17 mouse cellular contexts compared by ENCODE assay signal in genomic region chr7:70329521-70330206, GRCm38 (mm10). TPM values are rescaled to one million over a fixed set of nuclear protein-coding genes. Genes with fewer than 3 reads are reported as not detected.
A peak's percentile ranks its signal among the peaks of the same experiment; 100 is the strongest.
DNase-seq lines count a peak whose midpoint lies in the region; ATAC-seq and TF ChIP-seq lines count a peak whose summit lies in the region.
"Had no signal": no experiment of that assay in that cellular context is flagged by ENCODE, and none has a peak within 500 bp of the region (broad histone marks: within the 10 kb centered on the region; RNA-seq: fewer than 3 reads in every experiment).

No protein-coding gene starts in this region.

- H3K36me3 ChIP-seq in forebrain, embryonic 13.5 days (ENCODE audit: poor library complexity, severe bottlenecking), result no peaks in the 10 kb centered on the region
- no peaks in the 10 kb centered on the region for H3K36me3 ChIP-seq in hindbrain, postnatal 0 days (ENCODE audit: insufficient read depth, low read length)
- H3K36me3 ChIP-seq: embryonic facial prominence, embryonic 13.5 days; heart, embryonic 12.5 days; intestine, embryonic 15.5 days; neural tube, embryonic 12.5 days had no signal

- H3K4me3 ChIP-seq in forebrain, embryonic 13.5 days, result peak overlapping the region; percentile 15
- H3K4me3 ChIP-seq in hindbrain, postnatal 0 days (ENCODE audit: low read length), result no peak overlapping the region
- H3K4me3 ChIP-seq: embryonic facial prominence, embryonic 13.5 days; intestine, embryonic 15.5 days; layer of hippocampus, adult 2 months had no signal

- intact Hi-C loops in left cerebral cortex, postnatal 4 days (cut with DNase I), result loop anchor here (5.0 to 10.0 kb wide), 4 partner anchors 155 to 1755 kb away; no protein-coding TSS in a partner anchor

- peak; percentile 65 for DNase-seq in embryo, embryonic 11 days
- no peak for DNase-seq in hindbrain, postnatal 0 days (ENCODE audit: low spot score)
- DNase-seq in retina, embryonic 14.5 days (ENCODE audit: low spot score), result peak; percentile 86
- DNase-seq in frontal cortex, postnatal 14 days (ENCODE audit: low spot score in 2 of 2), result no peak
- no peak for DNase-seq in left cerebral cortex, postnatal 4 days
- no peak for DNase-seq in gastrocnemius, postnatal 10 days
- DNase-seq: adrenal gland, postnatal 14 days; thymus, postnatal 36 days had no signal

- H3K9me3 ChIP-seq in forebrain, embryonic 13.5 days (replicated peaks), result no peaks in the 10 kb centered on the region
- no peaks in the 10 kb centered on the region for H3K9me3 ChIP-seq in hindbrain, postnatal 0 days (ENCODE audit: low read length)
- H3K9me3 ChIP-seq: embryonic facial prominence, embryonic 13.5 days; heart, embryonic 12.5 days; intestine, embryonic 15.5 days; neural tube, embryonic 12.5 days had no signal

- 3% methylated on average over 19 of the region's 19 CpGs for WGBS in forebrain, embryonic 13.5 days
- WGBS in hindbrain, postnatal 0 days, result 20% methylated on average over 19 of the region's 19 CpGs

- peak overlapping the region; percentile 65 for H3K4me2 ChIP-seq in forebrain, embryonic 13.5 days
- H3K4me2 ChIP-seq in hindbrain, postnatal 0 days (ENCODE audit: low read depth, low read length), result peak overlapping the region; percentile 34

- peak overlapping the region; percentile 86 for H3K27ac ChIP-seq in forebrain, embryonic 13.5 days
- peak overlapping the region; percentile 77; the same call in 1 of the 2 replicates for H3K27ac ChIP-seq in hindbrain, postnatal 0 days
- H3K27ac ChIP-seq: embryonic facial prominence, embryonic 13.5 days; intestine, embryonic 15.5 days; layer of hippocampus, adult 2 months; liver, embryonic 14.5 days; macrophage; neural tube, embryonic 12.5 days had no signal

- no peak for TF ChIP-seq CTCF in hindbrain, postnatal 0 days (IDR thresholded peaks at IDR 0.05; ENCODE audit: low read depth)

- no peak for ATAC-seq in forebrain, embryonic 13.5 days
- no peak for ATAC-seq in hindbrain, postnatal 0 days
- ATAC-seq: intestine, embryonic 15.5 days had no signal

- H3K9ac ChIP-seq in forebrain, embryonic 13.5 days, result peak overlapping the region; percentile 48
- H3K9ac ChIP-seq in hindbrain, postnatal 0 days (replicated peaks; ENCODE audit: low read length), result no peak overlapping the region
- H3K9ac ChIP-seq: embryonic facial prominence, embryonic 13.5 days; heart, embryonic 12.5 days; intestine, embryonic 15.5 days; liver, embryonic 14.5 days; neural tube, embryonic 12.5 days had no signal

- peaks cover 37% of the 10 kb centered on the region for H3K4me1 ChIP-seq in forebrain, embryonic 13.5 days
- H3K4me1 ChIP-seq in hindbrain, postnatal 0 days (ENCODE audit: insufficient read depth, low read length), result no peaks in the 10 kb centered on the region

- peaks cover 97% of the 10 kb centered on the region for H3K27me3 ChIP-seq in forebrain, embryonic 13.5 days
- H3K27me3 ChIP-seq in hindbrain, postnatal 0 days (ENCODE audit: insufficient read depth, low read length), result peaks cover 64% of the 10 kb centered on the region
- H3K27me3 ChIP-seq: CH12.LX had no signal

RNA-seq across cellular contexts. Expression of gene Nr2f2, which starts 36.9 kb away (rescaled TPM):
- polyA plus RNA-seq in forebrain, embryonic 13.5 days (2015; fragmentation: Nextera tagmentation; extraction: Ambion mirVana), result 97.9 and 132 TPM in 2 replicates
- 33.2 and 43.1 TPM in 2 replicates for total RNA-seq in hindbrain, postnatal 0 days (2014; rRNA removed)
- 74.2 and 75.4 TPM in 2 replicates for polyA plus RNA-seq in hindbrain, postnatal 0 days (2015; fragmentation: Nextera tagmentation; extraction: Ambion mirVana)
- total RNA-seq in left cerebral cortex, postnatal 4 days (2021), result 10 to 100 TPM; 68.7 to 96.1 TPM
- total RNA-seq in gastrocnemius, postnatal 10 days (2021), result 10 to 100 TPM; 32.7 to 39.2 TPM
- total RNA-seq: CH12.LX had no signal
- polyA plus RNA-seq: macrophage had no signal

Comparison
In these comparisons a context has a peak if more than half of its experiments do, and no peak if none do; other contexts are left out.
1. DNase-seq: peak in embryo, embryonic 11 days (single experiment) and retina, embryonic 14.5 days (single experiment); none in hindbrain, postnatal 0 days (single experiment), frontal cortex, postnatal 14 days (0 of 2), left cerebral cortex, postnatal 4 days (single experiment) and gastrocnemius, postnatal 10 days (single experiment).